Mouse (Mus musculus): ENCODE data around the gene Rnase2b. TPM values are rescaled to one million over a fixed set of nuclear protein-coding genes. Genes with fewer than 3 reads are reported as not detected.
"Not testable (repeated sequence)": the region's sequence is repeated elsewhere in the genome, so short reads cannot be mapped to it uniquely, and the experiment has no call there.

Gene Rnase2b
- polyA plus RNA-seq, 1 experiment from 2014 or later: not detected

DNA sequence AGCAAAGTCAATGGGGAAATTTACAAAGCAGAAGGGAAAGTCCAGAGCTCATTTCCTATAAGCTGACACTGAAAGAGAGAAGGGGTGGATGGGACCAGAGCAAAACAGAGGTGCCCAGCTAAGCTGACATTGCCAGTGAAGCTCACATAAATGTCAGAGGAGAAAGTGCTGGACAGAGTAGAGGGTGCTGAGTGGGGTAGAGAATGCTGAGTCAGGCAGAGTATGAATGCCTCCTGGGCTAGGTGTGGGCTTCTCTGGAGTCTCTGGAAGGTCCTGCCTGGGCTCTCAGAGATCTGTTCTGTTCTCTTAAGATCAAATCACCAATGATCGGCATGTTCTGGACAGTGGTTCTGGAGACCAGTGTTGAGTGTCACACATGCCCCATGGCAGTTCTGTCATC lies 3.4 kb downstream of the Rnase2b start:
- 94% methylated on average over 1 of the region's 1 CpGs for WGBS
- Histone ChIP-seq H3K9ac (ENCODE audit: low read length) (no peak overlapping the region), H3K4me3 (ENCODE audit: low read depth, low read length) (no peak overlapping the region), H3K4me1 (ENCODE audit: control insufficient read depth, insufficient read depth, low read length) (no peaks in the 10 kb centered on the region), H3K27me3 (replicated peaks; ENCODE audit: control insufficient read depth, insufficient read depth, low read length) (no peaks in the 10 kb centered on the region), H3K4me2 (ENCODE audit: low read length) (no peak overlapping the region), H3K36me3 (ENCODE audit: control insufficient read depth, insufficient read depth, low read length) (no peaks in the 10 kb centered on the region), H3K27ac (ENCODE audit: low read depth, low read length) (no peak overlapping the region), H3K9me3 (replicated peaks; ENCODE audit: control insufficient read depth, low read length) (no peaks in the 10 kb centered on the region)
- no peak for DNase-seq (ENCODE audit: low spot score)
- ATAC-seq: no peak

- Histone ChIP-seq H3K4me2 (ENCODE audit: low read length) (no peak overlapping the region), H3K27me3 (replicated peaks; ENCODE audit: control insufficient read depth, insufficient read depth, low read length) (no peaks in the 10 kb centered on the region), H3K27ac (ENCODE audit: low read depth, low read length) (no peak overlapping the region), H3K36me3 (ENCODE audit: control insufficient read depth, insufficient read depth, low read length) (no peaks in the 10 kb centered on the region), H3K9ac (ENCODE audit: low read length) (no peak overlapping the region), H3K4me1 (ENCODE audit: control insufficient read depth, insufficient read depth, low read length) (no peaks in the 10 kb centered on the region), H3K4me3 (ENCODE audit: low read depth, low read length) (no peak overlapping the region), H3K9me3 (replicated peaks; ENCODE audit: control insufficient read depth, low read length) (no peaks in the 10 kb centered on the region)
- no peak for ATAC-seq
- no peak for DNase-seq (ENCODE audit: low spot score)
These were observed 4.0 kb downstream of the Rnase2b start for GRCm38 (mm10) chr14:51166068-51166467.

DNA sequence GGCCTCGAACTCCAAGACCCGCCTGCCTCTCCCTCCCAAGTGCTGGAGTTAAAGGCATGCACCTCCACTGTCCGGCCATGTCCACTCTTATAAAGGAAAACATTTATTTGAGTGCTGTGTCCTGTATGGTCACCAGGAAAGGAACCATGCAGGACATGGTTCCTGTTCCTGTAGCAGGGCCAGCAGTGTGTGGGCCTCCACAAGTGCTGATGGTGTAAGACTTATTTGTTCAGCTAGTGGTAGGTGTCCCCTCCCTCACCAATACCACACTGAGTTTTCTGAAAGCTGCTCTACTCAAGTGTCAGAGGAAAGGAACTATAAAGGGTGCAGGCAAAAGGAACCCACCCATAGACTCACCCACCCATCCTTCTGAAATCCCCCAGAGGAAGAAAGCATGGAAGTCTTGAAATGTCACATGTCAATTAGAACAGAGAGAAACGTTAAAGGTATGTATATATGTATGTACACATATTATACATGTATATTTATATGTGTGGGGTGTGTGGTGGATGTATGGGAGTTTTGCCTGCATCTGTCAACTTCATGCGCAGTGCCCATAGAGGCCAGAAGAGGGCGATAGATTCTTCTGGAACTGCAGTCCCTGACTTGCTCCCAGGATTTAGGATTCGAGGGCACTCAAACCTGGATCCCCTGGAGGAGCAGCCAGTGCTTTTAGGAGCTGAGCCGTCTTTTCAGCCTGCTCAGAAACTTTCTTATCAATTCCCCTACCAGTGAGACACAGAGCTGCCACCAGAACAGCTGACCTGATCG lies 10.2 kb downstream of the Rnase2b start:
- not testable (repeated sequence) for H3K4me3 ChIP-seq (ENCODE audit: low read depth, low read length); H3K9ac ChIP-seq (ENCODE audit: low read length); H3K27me3 ChIP-seq (replicated peaks; ENCODE audit: control insufficient read depth, insufficient read depth, low read length); H3K4me2 ChIP-seq (ENCODE audit: low read length); H3K4me1 ChIP-seq (ENCODE audit: control insufficient read depth, insufficient read depth, low read length); H3K27ac ChIP-seq (ENCODE audit: low read depth, low read length); H3K36me3 ChIP-seq (ENCODE audit: control insufficient read depth, insufficient read depth, low read length); H3K9me3 ChIP-seq (replicated peaks; ENCODE audit: control insufficient read depth, low read length)
- ATAC-seq: peak; percentile 23; the same call in 1 of the 2 replicates
- DNase-seq (ENCODE audit: low spot score): peak; percentile 49
- WGBS: 38% methylated on average over 9 of the region's 9 CpGs

- not testable (repeated sequence) for H3K36me3 ChIP-seq (ENCODE audit: control insufficient read depth, insufficient read depth, low read length); H3K9me3 ChIP-seq (replicated peaks; ENCODE audit: control insufficient read depth, low read length); H3K9ac ChIP-seq (ENCODE audit: low read length); H3K4me1 ChIP-seq (ENCODE audit: control insufficient read depth, insufficient read depth, low read length); DNase-seq (ENCODE audit: low spot score); H3K27ac ChIP-seq (ENCODE audit: low read depth, low read length); H3K27me3 ChIP-seq (replicated peaks; ENCODE audit: control insufficient read depth, insufficient read depth, low read length); H3K4me3 ChIP-seq (ENCODE audit: low read depth, low read length); H3K4me2 ChIP-seq (ENCODE audit: low read length)
- 0 out of 2 replicates have a peak, but pooled peaks have one; percentile 12 for ATAC-seq
- WGBS: 37% methylated on average over 4 of the region's 4 CpGs
These were observed 10.9 kb downstream of the Rnase2b start for GRCm38 (mm10) chr14:51172947-51173346.

DNA sequence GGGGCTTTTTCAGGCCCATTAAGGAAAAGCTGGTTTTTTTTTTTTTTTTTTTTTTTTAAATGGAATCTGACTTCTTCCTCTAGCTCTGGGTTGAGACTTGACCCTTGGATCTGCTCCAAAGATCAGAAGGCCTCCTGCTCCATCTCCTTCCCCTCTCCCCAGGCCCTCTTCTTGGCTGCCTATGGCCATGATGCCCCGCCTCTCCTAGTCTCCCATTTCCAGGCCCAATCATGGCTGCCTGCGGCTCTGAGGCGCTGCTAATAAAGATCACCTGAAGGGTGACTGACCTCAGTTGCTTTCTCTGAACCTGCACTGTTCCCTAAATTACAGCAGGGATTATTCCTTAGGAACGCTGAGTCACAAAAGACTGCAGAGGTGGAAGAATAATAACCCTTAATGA lies 11.8 kb downstream of the Rnase2b start:
- Histone ChIP-seq H3K27me3 (replicated peaks; ENCODE audit: control insufficient read depth, insufficient read depth, low read length) (no peaks in the 10 kb centered on the region), H3K27ac (ENCODE audit: low read depth, low read length) (no peak overlapping the region), H3K4me2 (ENCODE audit: low read length) (no peak overlapping the region), H3K9ac (ENCODE audit: low read length) (no peak overlapping the region), H3K9me3 (replicated peaks; ENCODE audit: control insufficient read depth, low read length) (no peaks in the 10 kb centered on the region), H3K36me3 (ENCODE audit: control insufficient read depth, insufficient read depth, low read length) (no peaks in the 10 kb centered on the region), H3K4me3 (ENCODE audit: low read depth, low read length) (no peak overlapping the region), H3K4me1 (ENCODE audit: control insufficient read depth, insufficient read depth, low read length) (no peaks in the 10 kb centered on the region)
- DNase-seq (ENCODE audit: low spot score) (no peak), ATAC-seq (no peak)
- WGBS: 61% methylated on average over 4 of the region's 4 CpGs

DNA sequence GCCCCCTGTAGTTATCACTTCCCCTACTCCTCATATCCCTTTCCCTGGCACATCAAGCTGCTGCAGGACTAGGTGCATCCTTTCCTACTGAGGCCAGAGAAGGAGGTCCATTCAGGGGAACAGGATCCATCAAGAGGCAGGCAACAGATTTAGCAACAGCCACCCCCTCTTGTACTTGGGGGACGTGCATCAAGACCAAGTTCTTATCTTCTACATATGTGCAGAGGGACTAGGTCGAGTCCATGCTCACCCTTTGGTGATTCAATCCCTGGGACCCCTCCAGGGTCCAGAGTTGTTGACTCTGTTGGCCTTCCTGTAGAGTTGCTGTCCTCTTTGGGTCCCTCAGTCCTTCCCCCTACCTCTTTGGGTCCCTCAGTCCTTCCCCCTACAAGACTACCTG lies 19.0 kb downstream of the Rnase2b start:
- DNase-seq (ENCODE audit: low spot score); H3K4me3 ChIP-seq (ENCODE audit: low read depth, low read length); H3K36me3 ChIP-seq (ENCODE audit: control insufficient read depth, insufficient read depth, low read length); H3K27ac ChIP-seq (ENCODE audit: low read depth, low read length); H3K27me3 ChIP-seq (replicated peaks; ENCODE audit: control insufficient read depth, insufficient read depth, low read length); H3K4me2 ChIP-seq (ENCODE audit: low read length); H3K9me3 ChIP-seq (replicated peaks; ENCODE audit: control insufficient read depth, low read length); H3K4me1 ChIP-seq (ENCODE audit: control insufficient read depth, insufficient read depth, low read length); ATAC-seq; H3K9ac ChIP-seq (ENCODE audit: low read length): not testable (repeated sequence)
- 73% methylated on average over 2 of the region's 2 CpGs for WGBS

DNA sequence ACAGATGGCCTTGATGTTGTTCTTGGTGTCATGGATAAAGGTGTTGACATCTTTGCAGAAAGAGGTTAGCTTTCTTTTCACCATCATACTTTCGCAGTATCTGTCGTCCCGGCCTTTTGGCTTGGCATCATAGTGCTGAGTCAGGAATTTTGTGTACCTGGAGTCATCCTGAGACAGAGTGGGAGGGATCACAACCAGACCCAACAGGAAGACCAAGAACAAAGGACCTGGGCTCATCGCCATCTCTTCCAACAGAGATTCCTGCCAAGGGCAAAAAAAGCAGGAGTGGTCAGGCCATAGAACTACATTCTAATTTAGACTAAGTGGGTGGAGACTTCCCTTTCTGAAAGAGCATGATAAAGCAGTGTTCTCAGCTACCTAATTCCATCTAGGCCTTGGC lies 33.6 kb downstream of the Rnase2b start:
- Histone ChIP-seq H3K27ac (ENCODE audit: low read depth, low read length) (no peak overlapping the region), H3K36me3 (ENCODE audit: control insufficient read depth, insufficient read depth, low read length) (no peaks in the 10 kb centered on the region), H3K9me3 (replicated peaks; ENCODE audit: control insufficient read depth, low read length) (no peaks in the 10 kb centered on the region), H3K9ac (ENCODE audit: low read length) (no peak overlapping the region), H3K4me3 (ENCODE audit: low read depth, low read length) (no peak overlapping the region), H3K27me3 (replicated peaks; ENCODE audit: control insufficient read depth, insufficient read depth, low read length) (no peaks in the 10 kb centered on the region), H3K4me1 (ENCODE audit: control insufficient read depth, insufficient read depth, low read length) (no peaks in the 10 kb centered on the region), H3K4me2 (ENCODE audit: low read length) (no peak overlapping the region)
- DNase-seq (ENCODE audit: low spot score) (no peak), ATAC-seq (no peak)
- WGBS: 93% methylated on average over 4 of the region's 4 CpGs

DNA sequence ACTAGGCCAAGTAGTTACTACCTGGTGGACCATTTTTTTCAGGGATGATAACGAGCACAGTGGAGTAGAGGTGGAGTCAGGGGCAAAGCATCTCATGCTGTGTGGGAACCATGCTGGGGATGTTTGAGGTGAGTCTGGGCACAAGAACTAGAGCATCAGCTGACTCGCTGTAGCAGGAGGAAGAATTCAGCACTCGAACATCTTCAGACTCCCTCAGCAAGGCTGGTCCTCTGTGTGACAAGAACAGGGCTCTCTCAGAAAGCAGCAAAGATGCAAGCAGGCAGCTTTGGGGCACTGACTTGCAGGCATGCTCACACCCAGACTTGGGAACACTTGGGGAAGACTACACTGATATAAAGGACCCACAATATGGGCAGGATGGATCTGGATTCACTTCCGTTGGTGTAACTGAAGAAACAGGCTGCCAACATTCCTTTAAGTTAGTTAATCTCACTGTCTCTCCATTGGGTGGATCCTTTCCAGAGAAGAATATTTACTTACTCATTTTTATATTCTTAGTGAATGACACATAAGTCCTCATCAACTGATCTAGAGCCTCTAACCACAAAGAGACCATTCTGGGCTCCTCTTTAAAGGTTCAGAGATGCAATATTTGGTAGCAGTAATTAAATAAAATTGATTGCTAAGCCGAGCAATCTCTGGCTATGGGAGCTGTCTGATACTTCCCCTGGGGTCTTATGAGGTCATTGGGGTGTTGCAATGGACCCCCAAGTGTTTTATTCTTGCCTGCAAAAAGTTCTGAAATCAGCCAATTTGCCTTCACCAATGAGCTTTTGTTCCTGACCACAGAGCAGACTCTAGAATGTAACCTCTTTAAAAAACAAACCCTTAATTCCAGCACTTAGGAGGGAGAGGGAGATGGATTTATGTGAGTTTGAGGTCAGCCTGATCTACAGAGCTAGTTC lies 37.3 kb downstream of the Rnase2b start, which contains the start of gene Ang2:
Ang2 (minus strand) TSS at position 51 of the 926 bp plus-strand sequence.
- 71% methylated on average over 5 of the region's 5 CpGs for WGBS
- Histone ChIP-seq H3K9me3 (replicated peaks; ENCODE audit: control insufficient read depth, low read length) (no peaks in the 10 kb centered on the region), H3K4me1 (ENCODE audit: control insufficient read depth, insufficient read depth, low read length) (no peaks in the 10 kb centered on the region), H3K4me2 (ENCODE audit: low read length) (no peak within 1 kb of the TSS), H3K9ac (ENCODE audit: low read length) (no peak within 1 kb of the TSS), H3K4me3 (ENCODE audit: low read depth, low read length) (no peak within 1 kb of the TSS), H3K27ac (ENCODE audit: low read depth, low read length) (no peak within 1 kb of the TSS), H3K36me3 (ENCODE audit: control insufficient read depth, insufficient read depth, low read length) (no peaks in the 10 kb centered on the region), H3K27me3 (replicated peaks; ENCODE audit: control insufficient read depth, insufficient read depth, low read length) (no peaks in the 10 kb centered on the region)
- ATAC-seq (no peak), DNase-seq (ENCODE audit: low spot score) (no peak)

DNA sequence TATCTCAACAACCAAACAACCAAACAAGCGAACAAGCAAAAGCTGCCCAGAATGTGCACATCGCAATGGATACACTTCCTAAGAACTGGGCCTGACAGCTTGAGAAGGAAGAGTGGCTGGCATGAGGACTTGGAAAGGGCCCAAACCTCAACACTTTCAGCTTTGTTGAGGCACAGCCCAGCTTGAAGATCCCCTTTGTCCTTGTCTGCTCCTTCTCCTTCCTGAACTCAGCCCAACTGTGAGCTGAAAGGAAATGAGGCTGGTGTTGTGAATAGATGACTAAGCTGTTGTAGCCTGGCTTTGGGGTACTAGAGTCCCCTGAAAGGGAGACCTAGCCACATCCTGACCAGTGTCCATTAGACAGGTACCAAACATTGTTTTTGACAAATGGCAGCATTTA lies 38.0 kb downstream of the Rnase2b start:
- Histone ChIP-seq H3K27ac (ENCODE audit: low read depth, low read length) (no peak overlapping the region), H3K9ac (ENCODE audit: low read length) (no peak overlapping the region), H3K4me3 (ENCODE audit: low read depth, low read length) (no peak overlapping the region), H3K27me3 (replicated peaks; ENCODE audit: control insufficient read depth, insufficient read depth, low read length) (no peaks in the 10 kb centered on the region), H3K36me3 (ENCODE audit: control insufficient read depth, insufficient read depth, low read length) (no peaks in the 10 kb centered on the region), H3K9me3 (replicated peaks; ENCODE audit: control insufficient read depth, low read length) (no peaks in the 10 kb centered on the region), H3K4me2 (ENCODE audit: low read length) (no peak overlapping the region), H3K4me1 (ENCODE audit: control insufficient read depth, insufficient read depth, low read length) (no peaks in the 10 kb centered on the region)
- WGBS: 92% methylated on average over 2 of the region's 2 CpGs
- no peak for DNase-seq (ENCODE audit: low spot score)
- no peak for ATAC-seq

Data from forebrain, embryonic 14.5 days (tissue).